Mouse (Mus musculus): ENCODE data around the gene Zfp280d.
A peak's percentile ranks its signal among the peaks of the same experiment; 100 is the strongest.

Gene Zfp280d

DNA sequence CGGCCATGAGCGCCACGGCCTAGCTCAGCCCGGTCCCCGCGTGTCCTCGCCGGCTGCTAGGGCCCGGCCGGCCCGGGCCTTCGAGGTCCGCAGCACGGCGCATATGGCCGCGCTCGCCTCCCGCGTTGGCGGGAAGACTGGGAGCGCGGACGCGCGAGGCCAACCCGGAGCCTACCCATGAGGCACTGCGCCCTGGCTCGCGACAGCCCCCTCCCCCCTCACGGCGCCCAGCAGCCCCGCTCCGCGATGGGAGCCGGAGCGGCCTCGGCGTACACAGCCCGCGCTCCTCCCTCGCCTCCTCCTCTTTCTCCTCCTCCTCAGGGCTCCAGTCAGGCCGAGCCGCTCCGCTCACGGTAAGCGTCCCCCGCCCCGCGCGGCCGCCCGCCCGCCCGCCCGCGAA lies at the start of gene Zfp280d:
Gene Zfp280d (plus strand): TSS at position 184 of the 400 bp plus-strand sequence.
- DNase-seq (ENCODE audit: low read depth, low spot score): peak; percentile 71

DNA sequence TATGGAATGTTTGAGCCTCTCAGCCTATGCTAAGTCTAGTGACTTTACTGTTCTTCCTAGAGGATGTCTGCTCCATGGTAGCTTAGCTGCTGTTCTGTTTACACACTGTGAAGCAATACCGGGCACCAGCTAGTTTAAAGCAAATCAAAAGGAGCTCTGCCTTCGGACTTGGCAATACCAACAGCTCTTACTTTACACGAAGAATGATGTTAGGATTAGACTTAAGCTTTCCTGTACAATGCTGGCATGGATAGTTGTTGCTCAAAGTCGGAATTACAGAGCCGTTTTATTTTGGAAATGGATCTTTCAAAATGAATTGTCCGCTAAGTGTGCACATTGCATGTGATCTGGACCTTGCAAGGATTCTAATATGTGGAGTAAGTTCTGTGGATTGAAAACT lies 48.1 kb upstream of the Zfp280d start:
- no peak for DNase-seq (ENCODE audit: low read depth, low spot score)

DNA sequence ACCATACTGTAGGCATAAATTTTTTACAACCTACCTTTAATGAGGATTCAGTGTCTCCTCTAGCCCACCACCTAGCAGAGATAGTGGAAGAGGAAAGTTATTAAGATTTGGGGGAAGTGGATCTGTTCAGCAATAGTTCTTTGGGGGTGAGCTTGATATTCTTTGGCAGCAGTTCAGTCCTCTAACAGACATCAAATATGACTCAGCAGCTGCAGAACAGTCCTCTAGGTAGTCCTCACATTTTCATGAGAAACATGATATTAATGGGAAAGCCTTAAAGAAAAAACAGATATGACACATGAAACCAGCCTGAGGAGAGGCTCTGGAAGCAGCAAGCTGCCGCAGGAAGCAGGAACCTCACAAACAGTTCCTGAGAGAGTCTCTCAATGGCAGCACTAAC lies 22.0 kb upstream of the Zfp280d start:
- no peak for DNase-seq (ENCODE audit: low read depth, low spot score)

GRCm38 (mm10) chr9:72255227-72255626 lies 19.4 kb upstream of the Zfp280d start:
- no peak for DNase-seq (ENCODE audit: low read depth, low spot score)

DNA sequence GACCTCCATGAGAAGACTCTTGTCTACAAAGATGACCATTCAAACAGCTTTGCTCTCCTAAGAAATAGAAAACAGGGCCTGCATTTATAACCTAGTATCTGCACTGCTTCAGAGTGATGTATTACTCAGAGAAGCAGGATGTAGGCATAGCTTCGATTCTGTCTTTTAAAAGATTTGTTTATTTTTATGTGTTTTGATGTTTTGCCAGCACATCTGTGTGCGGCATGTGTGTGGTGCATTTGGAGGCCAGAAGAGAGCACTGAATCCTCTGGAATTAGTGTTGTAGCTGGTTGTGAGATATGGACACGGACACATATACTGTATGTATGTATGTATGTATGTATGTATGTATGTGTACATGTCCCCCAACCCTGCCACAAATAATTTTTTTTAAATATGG lies 18.0 kb upstream of the Zfp280d start:
- DNase-seq (ENCODE audit: low read depth, low spot score): no peak

DNA sequence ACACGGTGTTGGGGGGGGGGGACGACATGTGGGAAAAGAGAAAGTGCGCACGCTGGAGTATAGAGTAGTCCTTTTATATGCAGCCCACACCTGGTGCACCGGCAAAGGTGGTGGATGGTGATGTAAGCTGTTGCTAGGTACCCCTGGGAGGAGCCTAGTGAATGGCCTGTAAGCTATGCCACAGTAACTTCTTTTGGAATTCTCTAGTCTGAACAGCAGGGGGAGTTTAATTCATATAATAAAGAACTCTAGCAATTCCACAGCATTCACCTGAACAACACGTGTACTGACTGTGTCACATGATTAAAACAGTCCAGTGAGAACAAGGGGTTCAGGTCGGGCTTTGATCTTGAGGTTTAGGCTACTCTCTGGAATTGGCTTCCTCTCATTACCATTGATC lies 14.3 kb upstream of the Zfp280d start:
- DNase-seq (ENCODE audit: low read depth, low spot score): no peak

DNA sequence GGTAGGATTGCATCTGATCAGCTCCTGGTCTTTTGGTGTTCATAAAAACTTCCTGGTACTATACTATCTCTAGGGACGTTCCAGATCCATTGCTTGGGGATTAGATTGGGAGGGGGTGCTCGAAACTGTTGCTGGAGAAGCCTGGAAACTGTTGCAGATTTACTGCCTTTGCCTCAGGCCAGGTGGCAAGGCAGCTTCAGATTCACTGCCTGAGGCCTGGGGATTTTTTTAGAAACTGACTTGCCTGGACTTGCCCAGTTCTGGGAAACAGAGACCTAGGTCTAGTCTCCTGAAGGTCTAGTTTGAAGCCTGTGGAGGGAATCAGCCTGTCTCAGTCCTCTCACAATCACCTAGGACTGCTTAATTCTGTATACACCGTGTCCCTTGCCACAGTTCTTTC lies 9.8 kb upstream of the Zfp280d start:
- no peak for DNase-seq (ENCODE audit: low read depth, low spot score)

GRCm38 (mm10) chr9:72270146-72270545 lies 4.5 kb upstream of the Zfp280d start:
- DNase-seq (ENCODE audit: low read depth, low spot score): no peak

DNA sequence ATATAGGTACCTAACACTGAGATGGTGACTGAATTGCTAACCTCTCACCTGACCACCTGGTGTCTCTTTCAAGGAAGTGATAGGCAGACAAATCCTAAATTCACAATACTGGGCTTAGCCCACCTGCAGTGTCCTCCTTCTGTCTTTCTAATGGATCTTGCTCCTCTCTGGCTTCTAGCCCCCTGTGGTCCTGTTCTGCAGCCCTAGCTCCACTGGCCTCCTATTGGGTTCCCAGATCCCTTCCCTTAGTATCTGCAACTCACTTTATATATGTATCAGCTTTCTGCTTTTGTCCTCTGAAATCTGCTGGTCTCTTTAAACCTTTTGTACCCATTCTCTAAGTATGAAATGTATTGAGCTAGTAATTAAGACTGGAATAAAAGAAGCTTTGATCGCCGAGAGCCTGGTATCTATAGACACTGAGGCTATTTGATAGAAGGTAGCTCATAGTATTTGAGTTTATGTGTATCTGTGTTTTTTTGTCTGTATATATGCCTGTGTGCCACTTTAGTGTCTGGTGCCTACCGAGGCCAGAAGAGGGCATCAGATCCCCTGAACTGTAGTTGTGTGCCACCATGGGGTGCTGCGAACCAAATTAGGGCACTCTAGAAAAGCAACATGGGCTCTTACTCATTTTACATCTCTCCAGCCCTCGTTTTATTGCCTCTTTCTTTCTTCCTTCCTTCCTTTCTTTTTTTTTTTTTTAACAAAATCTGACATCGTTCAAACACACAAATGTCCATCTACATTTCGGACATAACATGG lies 832 bp upstream of the Zfp280d start:
- no peak for DNase-seq (ENCODE audit: low read depth, low spot score)

GRCm38 (mm10) chr9:72275101-72275978 lies 680 bp downstream of the Zfp280d start:
- DNase-seq (ENCODE audit: low read depth, low spot score): peak; percentile 45

- peak; percentile 56 for DNase-seq (ENCODE audit: low read depth, low spot score)
Observed at GRCm38 (mm10) chr9:72275979-72276500, 1.4 kb downstream of the Zfp280d start.

GRCm38 (mm10) chr9:72276941-72277340 lies 2.3 kb downstream of the Zfp280d start:
- DNase-seq (ENCODE audit: low read depth, low spot score): peak; percentile 11

DNA sequence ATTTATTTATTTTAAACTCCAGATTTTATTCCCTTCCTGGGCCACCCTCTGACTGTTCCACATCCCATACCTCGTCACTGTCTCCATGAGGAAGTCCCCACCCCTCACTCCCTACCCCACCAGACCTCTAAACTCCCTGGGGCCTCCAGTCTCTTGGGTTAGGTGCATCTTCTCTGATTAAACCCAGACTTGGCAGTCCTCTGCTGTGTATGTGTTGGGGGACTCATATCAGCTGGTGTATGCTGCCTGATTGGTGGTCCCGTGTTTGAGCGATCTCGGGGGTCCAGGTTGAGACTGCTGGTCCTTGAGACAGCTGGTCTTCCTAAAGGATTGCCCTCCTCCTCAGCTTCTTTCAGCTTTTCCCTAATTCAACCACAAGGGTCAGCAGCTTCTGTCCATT lies 5.3 kb downstream of the Zfp280d start:
- no peak for DNase-seq (ENCODE audit: low read depth, low spot score)

GRCm38 (mm10) chr9:72287696-72288095 lies 13.0 kb downstream of the Zfp280d start:
- no peak for DNase-seq (ENCODE audit: low read depth, low spot score)

DNA sequence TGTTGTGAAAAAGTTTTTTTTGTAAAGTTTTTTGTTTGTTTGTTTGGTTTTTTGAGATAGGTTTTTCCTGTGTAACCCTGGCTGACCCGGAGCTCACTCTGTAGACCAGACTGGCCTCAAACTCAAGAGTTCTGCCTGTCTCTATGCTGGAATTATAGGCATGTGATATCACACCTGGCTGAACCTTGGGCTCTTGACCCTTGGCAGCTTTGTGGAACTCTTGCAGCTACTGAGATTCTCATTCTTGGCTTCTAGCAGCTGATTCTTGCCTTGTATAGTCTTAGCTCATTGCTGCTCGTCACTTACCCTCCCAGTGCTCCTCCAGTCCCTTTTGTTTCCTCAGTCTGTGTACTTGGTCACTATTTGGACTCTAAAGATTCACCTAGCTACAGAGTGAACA lies 13.6 kb downstream of the Zfp280d start:
- DNase-seq (ENCODE audit: low read depth, low spot score): no peak

GRCm38 (mm10) chr9:72289094-72289493 lies 14.4 kb downstream of the Zfp280d start:
- no peak for DNase-seq (ENCODE audit: low read depth, low spot score)

GRCm38 (mm10) chr9:72294076-72294475 lies 19.4 kb downstream of the Zfp280d start:
- DNase-seq (ENCODE audit: low read depth, low spot score): no peak

DNA sequence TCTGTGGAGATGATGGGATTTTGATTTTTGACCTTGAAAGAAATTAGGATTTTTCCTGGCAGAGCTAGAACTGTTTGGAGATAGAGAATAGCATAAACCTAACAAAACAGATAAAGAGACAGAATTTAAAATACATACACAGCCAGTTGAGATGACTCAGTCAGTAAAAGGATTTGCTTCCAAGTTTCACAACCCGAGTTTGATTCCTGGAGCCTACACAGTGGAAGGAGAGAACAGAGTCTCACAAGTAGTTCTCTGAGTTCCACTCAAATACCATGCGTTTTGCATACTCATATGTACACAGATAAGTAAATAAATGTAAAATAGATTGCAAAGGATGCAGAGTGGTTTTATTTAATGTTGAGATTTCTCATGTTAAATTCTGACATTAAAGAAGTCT lies 35.1 kb downstream of the Zfp280d start:
- no peak for DNase-seq (ENCODE audit: low read depth, low spot score)

- no peak for DNase-seq (ENCODE audit: low read depth, low spot score)
Observed at GRCm38 (mm10) chr9:72333221-72333620, 58.6 kb downstream of the Zfp280d start.

GRCm38 (mm10) chr9:72336069-72336468 lies 61.4 kb downstream of the Zfp280d start:
- DNase-seq (ENCODE audit: low read depth, low spot score): no peak

GRCm38 (mm10) chr9:72339119-72339518 lies 64.5 kb downstream of the Zfp280d start:
- no peak for DNase-seq (ENCODE audit: low read depth, low spot score)

GRCm38 (mm10) chr9:72343844-72344243 lies 69.2 kb downstream of the Zfp280d start:
- no peak for DNase-seq (ENCODE audit: low read depth, low spot score)

- DNase-seq (ENCODE audit: low read depth, low spot score): no peak
Observed at GRCm38 (mm10) chr9:72372359-72372758, 97.7 kb downstream of the Zfp280d start.
